Mouse (Mus musculus): ENCODE measurements around the gene Usp37.

DNA sequence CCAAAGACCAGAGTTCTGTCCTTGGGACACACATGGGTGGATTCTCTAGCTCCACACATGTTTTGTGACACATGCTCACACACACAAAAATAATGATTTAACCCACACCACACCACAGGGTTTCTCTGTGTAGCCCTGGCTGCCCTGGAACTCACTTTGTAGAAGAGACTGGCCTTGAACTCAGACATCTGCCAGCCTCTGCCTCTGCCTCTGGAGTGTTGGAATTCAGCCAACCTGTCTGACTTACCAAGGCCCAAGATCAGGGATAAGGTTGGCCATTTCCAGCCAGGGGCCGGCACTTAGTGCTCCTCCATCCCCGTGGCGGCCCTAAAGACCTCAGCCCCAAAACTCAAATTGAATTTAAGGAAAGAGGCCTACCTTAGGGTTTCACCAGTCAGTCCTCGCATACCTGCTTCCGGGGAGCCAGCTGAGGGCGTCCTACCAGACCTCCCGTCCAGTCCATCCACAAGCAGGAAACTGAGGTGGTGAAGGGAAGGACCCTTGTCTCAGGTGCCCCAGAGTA, 155.6 kb downstream of the Usp37 start:
- TF ChIP-seq CTCF (IDR thresholded peaks at IDR 0.05; ENCODE audit: extremely low read depth, insufficient read depth, low read length), result no peak
- TF ChIP-seq POLR2A (IDR thresholded peaks at IDR 0.05; ENCODE audit: extremely low read depth, insufficient read depth, low read length), result no peak

All from cortical plate, adult 2 months (tissue).